Mouse (Mus musculus): ENCODE measurements around the gene Fbrsl1. TPM values are rescaled to one million over a fixed set of nuclear protein-coding genes. Genes with fewer than 3 reads are reported as not detected.
A peak's percentile ranks its signal among the peaks of the same experiment; 100 is the strongest.

The Fbrsl1 gene
- total RNA-seq, 2 experiments from 2014 or later: 75.2 to 82.6 TPM

GRCm38 (mm10) chr5:110417756-110418522 is 30.4 kb downstream of the Fbrsl1 start:
- intact Hi-C loops (cut with DNase I): no loop called here
- no peak for DNase-seq (ENCODE audit: low spot score in 2 of 2)

- intact Hi-C loops (cut with DNase I): no loop called here
- DNase-seq (ENCODE audit: low spot score in 2 of 2): no peak
These were observed 31.4 kb downstream of the Fbrsl1 start for GRCm38 (mm10) chr5:110416825-110417401.

- intact Hi-C loops (cut with DNase I): no loop called here
- no peak for DNase-seq (ENCODE audit: low spot score in 2 of 2)
These were observed 32.2 kb downstream of the Fbrsl1 start for GRCm38 (mm10) chr5:110415806-110416700.

GRCm38 (mm10) chr5:110415022-110415421 is 33.3 kb downstream of the Fbrsl1 start:
- DNase-seq (ENCODE audit: low spot score in 2 of 2): no peak
- intact Hi-C loops (cut with DNase I): no loop called here

GRCm38 (mm10) chr5:110413018-110413417 is 35.3 kb downstream of the Fbrsl1 start:
- intact Hi-C loops (cut with DNase I): no loop called here
- no peak for DNase-seq (ENCODE audit: low spot score in 2 of 2)

- intact Hi-C loops (cut with DNase I): no loop called here
- DNase-seq (ENCODE audit: low spot score in 2 of 2): no peak
These were observed 37.9 kb downstream of the Fbrsl1 start for GRCm38 (mm10) chr5:110410386-110410785.

GRCm38 (mm10) chr5:110408967-110409366 is 39.3 kb downstream of the Fbrsl1 start:
- intact Hi-C loops (cut with DNase I): no loop called here
- DNase-seq (ENCODE audit: low spot score in 2 of 2): no peak

GRCm38 (mm10) chr5:110406065-110406714 is 42.1 kb downstream of the Fbrsl1 start:
- intact Hi-C loops (cut with DNase I): no loop called here
- no peak for DNase-seq (ENCODE audit: low spot score in 2 of 2)

GRCm38 (mm10) chr5:110403931-110404330 is 44.4 kb downstream of the Fbrsl1 start:
- DNase-seq (ENCODE audit: low spot score in 2 of 2): no peak
- intact Hi-C loops (cut with DNase I): no loop called here

GRCm38 (mm10) chr5:110402557-110402956 is 45.7 kb downstream of the Fbrsl1 start:
- no peak for DNase-seq (ENCODE audit: low spot score in 2 of 2)
- intact Hi-C loops (cut with DNase I): no loop called here

- intact Hi-C loops (cut with DNase I): no loop called here
- DNase-seq (ENCODE audit: low spot score in 2 of 2): no peak
These were observed 47.2 kb downstream of the Fbrsl1 start for GRCm38 (mm10) chr5:110401101-110401500.

- DNase-seq (ENCODE audit: low spot score in 2 of 2): no peak
- intact Hi-C loops (cut with DNase I): no loop called here
These were observed 53.2 kb downstream of the Fbrsl1 start for GRCm38 (mm10) chr5:110395006-110395661.

- no peak for DNase-seq (ENCODE audit: low spot score in 2 of 2)
- intact Hi-C loops (cut with DNase I): no loop called here
These were observed 55.6 kb downstream of the Fbrsl1 start for GRCm38 (mm10) chr5:110392727-110393126.

- no peak for DNase-seq (ENCODE audit: low spot score in 2 of 2)
- intact Hi-C loops (cut with DNase I): no loop called here
These were observed 57.7 kb downstream of the Fbrsl1 start for GRCm38 (mm10) chr5:110390631-110391030.

GRCm38 (mm10) chr5:110387332-110387731 is 61.0 kb downstream of the Fbrsl1 start:
- intact Hi-C loops (cut with DNase I): loop anchor here (5.0 kb wide), 1 partner anchor 40 kb away; no protein-coding TSS in a partner anchor
- no peak for DNase-seq (ENCODE audit: low spot score in 2 of 2)

GRCm38 (mm10) chr5:110386371-110387330 is 61.7 kb downstream of the Fbrsl1 start:
- intact Hi-C loops (cut with DNase I): loop anchor here (5.0 kb wide), 1 partner anchor 41 kb away; no protein-coding TSS in a partner anchor
- DNase-seq (ENCODE audit: low spot score in 2 of 2): peak; percentile 45 to 65

- intact Hi-C loops (cut with DNase I): loop anchor here (5.0 kb wide), 1 partner anchor 42 kb away; no protein-coding TSS in a partner anchor
These were observed 63.0 kb downstream of the Fbrsl1 start for GRCm38 (mm10) chr5:110385263-110385662.

GRCm38 (mm10) chr5:110384491-110384890 is 63.8 kb downstream of the Fbrsl1 start:
- no peak for DNase-seq (ENCODE audit: low spot score in 2 of 2)
- intact Hi-C loops (cut with DNase I): no loop called here

More at GRCm38 (mm10) chr5:110385263-110385662, 63.0 kb downstream of the Fbrsl1 start:
- no peak for DNase-seq (ENCODE audit: low spot score in 2 of 2)

All from left cerebral cortex, postnatal 36 days (tissue).